Mouse (Mus musculus) cerebellum, adult 2 months (tissue): ENCODE data around the gene Gm3285. TPM values are rescaled to one million over a fixed set of nuclear protein-coding genes. Genes with fewer than 3 reads are reported as not detected.

Experiments
- DNase-seq, 2 experiments: peaks; one replicate each; pipeline ENCODE4 v3.0.0; 2021
- H3K27ac ChIP-seq: fragments of 200-500 bp; 2 replicates; pipeline ENCODE4 v1.5.1; 2012; ENCODE audit warnings: low read length, control low read depth, inconsistent platforms; ENCODE audit not compliant: insufficient read depth
- H3K27me3 ChIP-seq: fragments of 200-500 bp; 2 replicates; pipeline ENCODE4 v1.6.1; 2012; ENCODE audit warnings: inconsistent platforms, mild to moderate bottlenecking, low read length, moderate library complexity; ENCODE audit not compliant: control insufficient read depth, insufficient read depth
- H3K4me1 ChIP-seq: fragments of 200-500 bp; 2 replicates; pipeline ENCODE4 v1.6.1; 2011; ENCODE audit warnings: low read length; ENCODE audit not compliant: control insufficient read depth, insufficient read depth
- H3K4me3 ChIP-seq: fragments of 200-500 bp; replicated peaks from 2 replicates; pipeline ENCODE3; 2011; ENCODE audit warnings: mild to moderate bottlenecking, low read depth, low read length, control low read depth; ENCODE audit not compliant: insufficient read depth
- CTCF ChIP-seq: fragments of 200-500 bp; IDR thresholded peaks from 2 replicates; pipeline ENCODE4 v1.5.1; 2011; ENCODE audit warnings: low read depth, mild to moderate bottlenecking, control low read depth, low read length, moderate library complexity, borderline replicate concordance; ENCODE audit not compliant: insufficient read depth
- POLR2A ChIP-seq: fragments of 200-500 bp; IDR thresholded peaks from 2 replicates; pipeline ENCODE4 v1.6.1; 2011; ENCODE audit warnings: low read length, control low read depth, borderline replicate concordance; ENCODE audit not compliant: insufficient read depth
- WGBS: fragments of 180-500 bp; shearing (Covaris S2); methylation state at CpG from one replicate; pipeline ENCODE4 v1.1.7; 2018; 5-methylcytosine and 5-hydroxymethylcytosine counted together
- polyA plus RNA-seq: library from polyadenylated mRNA; depleted of rRNA; stranded (reverse); fragments of >200 nt; gene quantifications from 2 replicates; pipeline ENCODE4 v1.2.3, GENCODE M21; 2012; rRNA removed

The Gm3285 gene
- polyA plus RNA-seq, 1 experiment = not detected

DNA sequence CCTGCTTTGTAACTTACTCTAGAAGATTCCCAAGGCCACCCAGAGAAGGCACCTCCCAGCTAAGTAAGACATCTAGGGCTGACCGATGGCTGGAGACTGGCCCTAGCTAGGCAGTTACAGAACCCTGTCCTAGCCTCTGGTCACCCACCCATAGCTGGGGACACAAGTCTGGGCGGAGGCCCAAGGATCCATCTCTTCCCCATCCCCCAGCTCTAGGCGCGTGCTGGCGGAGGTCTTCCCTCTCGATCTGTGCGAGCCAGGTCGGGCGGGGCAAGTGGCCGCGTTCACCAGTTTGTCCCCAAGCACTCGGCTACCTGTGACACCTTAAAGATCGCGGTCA lies 40.1 kb downstream of the Gm3285 start:
- DNase-seq = no peak
- peak overlapping the region; percentile 96 for H3K4me3 ChIP-seq
- TF ChIP-seq POLR2A (no peak), CTCF (no peak)
- H3K27ac ChIP-seq = no peak overlapping the region
- 2% methylated on average over 14 of the region's 14 CpGs for WGBS
- no peaks in the 10 kb centered on the region for H3K27me3 ChIP-seq
- peaks cover 3% of the 10 kb centered on the region; the same call in 1 of the 2 replicates for H3K4me1 ChIP-seq

- TF ChIP-seq POLR2A (no peak), CTCF (no peak)
- 3% methylated on average over 46 of the region's 46 CpGs for WGBS
- Histone ChIP-seq H3K4me1 (peaks cover 3% of the 10 kb centered on the region; the same call in 1 of the 2 replicates), H3K27ac (no peak within 1 kb of the TSS), H3K27me3 (no peaks in the 10 kb centered on the region), H3K4me3 (peak within 1 kb of the TSS; percentile 96)
- DNase-seq = peak; percentile 46 to 65
Measured at GRCm38 (mm10) chr10:77902211-77902893, 40.6 kb downstream of the Gm3285 start, which contains the start of gene Lrrc3. TSS of gene Lrrc3 (minus strand) at chr10:77902536.

GRCm38 (mm10) chr10:77902894-77903715 lies 41.3 kb downstream of the Gm3285 start:
- H3K4me3 ChIP-seq = peak overlapping the region; percentile 96
- WGBS = 2% methylated on average over 35 of the region's 35 CpGs

More at GRCm38 (mm10) chr10:77902894-77903715, 41.3 kb downstream of the Gm3285 start:
- TF ChIP-seq CTCF (no peak), POLR2A (no peak)
- Histone ChIP-seq H3K27me3 (no peaks in the 10 kb centered on the region), H3K4me1 (peaks cover 3% of the 10 kb centered on the region; the same call in 1 of the 2 replicates), H3K27ac (no peak overlapping the region)
- peak; percentile 42 to 48 for DNase-seq

Other genes starting within 250 kb of the Gm3285 start
- 37.5 and 39.5 TPM in 2 replicates for gene Ube2g2, start 239.7 kb upstream of the Gm3285 start, polyA plus RNA-seq
- gene Tspear, start 175.4 kb upstream of the Gm3285 start, polyA plus RNA-seq = 0.59 and 0.79 TPM in 2 replicates
- gene Gm19402, start 171.2 kb upstream of the Gm3285 start, polyA plus RNA-seq = not detected in 2 replicates
- not detected in 2 replicates for gene Gm9508, start 164.7 kb upstream of the Gm3285 start, polyA plus RNA-seq
- gene Gm10272, start 155.3 kb upstream of the Gm3285 start, polyA plus RNA-seq = not detected in 2 replicates
- 0.32 TPM in 1 of 2 replicates, not detected in the other for gene Gm10024, start 150.5 kb upstream of the Gm3285 start, polyA plus RNA-seq
- gene Gm10142, start 146.2 kb upstream of the Gm3285 start, polyA plus RNA-seq = not detected in 2 replicates
- gene Krtap12-1, start 141.4 kb upstream of the Gm3285 start, polyA plus RNA-seq = not detected in 2 replicates
- gene Gm10100, start 135.5 kb upstream of the Gm3285 start, polyA plus RNA-seq = not detected in 2 replicates
- not detected in 2 replicates for gene Gm18596, start 119.3 kb upstream of the Gm3285 start, polyA plus RNA-seq
- gene Gm9736, start 110.6 kb upstream of the Gm3285 start, polyA plus RNA-seq = not detected in 2 replicates
- not detected in 2 replicates for gene Gm3233, start 102.3 kb upstream of the Gm3285 start, polyA plus RNA-seq
- gene Gm3238, start 90.7 kb upstream of the Gm3285 start, polyA plus RNA-seq = not detected in 2 replicates
- gene Gm7138, start 85.0 kb upstream of the Gm3285 start, polyA plus RNA-seq = not detected in 2 replicates
- not detected in 2 replicates for gene Gm3250, start 79.4 kb upstream of the Gm3285 start, polyA plus RNA-seq
- not detected in 2 replicates for gene Gm7137, start 73.8 kb upstream of the Gm3285 start, polyA plus RNA-seq
- gene Gm9639, start 66.9 kb upstream of the Gm3285 start, polyA plus RNA-seq = not detected in 2 replicates
- not detected in 2 replicates for gene Gm19668, start 62.8 kb upstream of the Gm3285 start, polyA plus RNA-seq
- gene Gm9507, start 50.1 kb upstream of the Gm3285 start, polyA plus RNA-seq = not detected in 2 replicates
- not detected in 2 replicates for gene Gm2696, start 47.3 kb upstream of the Gm3285 start, polyA plus RNA-seq
- not detected in 2 replicates for gene Krtap10-4, start 34.9 kb upstream of the Gm3285 start, polyA plus RNA-seq
- not detected in 2 replicates for gene Krtap10-10, start 26.0 kb upstream of the Gm3285 start, polyA plus RNA-seq
- gene Gm36176, start 15.2 kb upstream of the Gm3285 start, polyA plus RNA-seq = not detected in 2 replicates
- gene Gm10318, start 9.1 kb upstream of the Gm3285 start, polyA plus RNA-seq = not detected in 2 replicates
- 1.5 and 1.8 TPM in 2 replicates for gene Lrrc3, start 40.6 kb downstream of the Gm3285 start, polyA plus RNA-seq
- gene Trpm2, start 108.6 kb downstream of the Gm3285 start, polyA plus RNA-seq = 29.8 and 32.5 TPM in 2 replicates
- gene 1810043G02Rik, start 116.5 kb downstream of the Gm3285 start, polyA plus RNA-seq = 69.3 and 74.5 TPM in 2 replicates
- 98.6 and 108 TPM in 2 replicates for gene Pfkl, start 148.1 kb downstream of the Gm3285 start, polyA plus RNA-seq
- 0.46 and 1.8 TPM in 2 replicates for gene Dnmt3l, start 180.0 kb downstream of the Gm3285 start, polyA plus RNA-seq
- 0.08 and 0.16 TPM in 2 replicates for gene Aire, start 181.6 kb downstream of the Gm3285 start, polyA plus RNA-seq
- 5.5 and 8.2 TPM in 2 replicates for gene Icosl, start 207.3 kb downstream of the Gm3285 start, polyA plus RNA-seq